Mouse (Mus musculus) intestine, embryonic 16.5 days (tissue): Measurements from ENCODE around the gene Apon. TPM values are rescaled to one million over a fixed set of nuclear protein-coding genes. Genes with fewer than 3 reads are reported as not detected.
A peak's percentile ranks its signal among the peaks of the same experiment; 100 is the strongest.
"Not testable (repeated sequence)": the region's sequence is repeated elsewhere in the genome, so short reads cannot be mapped to it uniquely, and the experiment has no call there.

ENCODE experiments used
- ATAC-seq: fragments of 200-750 bp; cut with Nextera tagmentation; 2 replicates; pipeline ENCODE4 v1.8.0; 2017; ENCODE audit warnings: moderate TSS enrichment, moderate library complexity
- H3K27ac ChIP-seq: fragments of 300-500 bp; sonication (generic); 2 replicates; pipeline ENCODE4 v1.5.1; 2014; ENCODE audit warnings: mild to moderate bottlenecking, low read length
- H3K27me3 ChIP-seq: fragments of 300-500 bp; sonication (generic); replicated peaks from 2 replicates; pipeline ENCODE4 v1.6.1; 2014; ENCODE audit warnings: low read length, control low read depth, mixed read lengths; ENCODE audit not compliant: control insufficient read depth, insufficient read depth
- H3K36me3 ChIP-seq: fragments of 300-500 bp; sonication (generic); 2 replicates; pipeline ENCODE4 v1.6.1; 2014; ENCODE audit warnings: low read length, control low read depth; ENCODE audit not compliant: control insufficient read depth, insufficient read depth
- H3K4me1 ChIP-seq: fragments of 300-500 bp; sonication (generic); 2 replicates; pipeline ENCODE4 v1.6.1; 2014; ENCODE audit warnings: low read length, control low read depth, mixed read lengths; ENCODE audit not compliant: control insufficient read depth, insufficient read depth
- H3K4me2 ChIP-seq: fragments of 300-500 bp; sonication (generic); 2 replicates; pipeline ENCODE4 v1.6.1; 2014; ENCODE audit warnings: low read depth, low read length, control low read depth
- H3K4me3 ChIP-seq: fragments of 300-500 bp; sonication (generic); 2 replicates; pipeline ENCODE4 v1.5.1; 2014; ENCODE audit warnings: mild to moderate bottlenecking, low read length
- H3K9ac ChIP-seq: fragments of 300-500 bp; sonication (generic); 2 replicates; pipeline ENCODE4 v1.6.1; 2014; ENCODE audit warnings: low read depth, low read length
- H3K9me3 ChIP-seq: fragments of 300-500 bp; sonication (generic); 2 replicates; pipeline ENCODE4 v1.6.1; 2016; ENCODE audit warnings: low read length, control low read depth; ENCODE audit not compliant: control insufficient read depth
- WGBS: fragments of 180-500 bp; shearing (Covaris S2); extraction: QIAGEN DNeasy Blood & Tissue Kit; methylation state at CpG from one replicate; pipeline ENCODE4 v1.1.7; 2014; 5-methylcytosine and 5-hydroxymethylcytosine counted together
- polyA plus RNA-seq: library from polyadenylated mRNA; unstranded; fragments of >200 nt; fragmentation: Nextera tagmentation; extraction: Ambion mirVana; gene quantifications from 2 replicates; pipeline ENCODE4 v1.2.1, GENCODE M21; 2015

Gene Apon
- polyA plus RNA-seq, 1 experiment from 2014 or later: 0.20 TPM

GRCm38 (mm10) chr10:128212871-128213323, 41.0 kb upstream of the Apon start:
- H3K36me3 ChIP-seq: no peaks in the 10 kb centered on the region; the same call in 1 of the 2 replicates
- H3K4me3 ChIP-seq: peak overlapping the region; percentile 37
- peak overlapping the region; percentile 58 for H3K9ac ChIP-seq
- no peaks in the 10 kb centered on the region for H3K27me3 ChIP-seq
- peaks cover 11% of the 10 kb centered on the region; the same call in 1 of the 2 replicates for H3K4me1 ChIP-seq
- peak overlapping the region; percentile 59 for H3K4me2 ChIP-seq
- WGBS: under 1% methylated on average over 18 of the region's 18 CpGs
- ATAC-seq: peak; percentile 47; the same call in 1 of the 2 replicates
- no peaks in the 10 kb centered on the region for H3K9me3 ChIP-seq
- no peak overlapping the region for H3K27ac ChIP-seq

- H3K4me3 ChIP-seq, H3K9me3 ChIP-seq, ATAC-seq, H3K27me3 ChIP-seq, H3K9ac ChIP-seq, H3K36me3 ChIP-seq, H3K27ac ChIP-seq, H3K4me2 ChIP-seq: not testable (repeated sequence)
- 91% methylated on average over 4 of the region's 4 CpGs for WGBS
- H3K4me1 ChIP-seq: peaks cover 11% of the 10 kb centered on the region; the same call in 1 of the 2 replicates
Measured at GRCm38 (mm10) chr10:128214112-128214511, 39.8 kb upstream of the Apon start.

DNA sequence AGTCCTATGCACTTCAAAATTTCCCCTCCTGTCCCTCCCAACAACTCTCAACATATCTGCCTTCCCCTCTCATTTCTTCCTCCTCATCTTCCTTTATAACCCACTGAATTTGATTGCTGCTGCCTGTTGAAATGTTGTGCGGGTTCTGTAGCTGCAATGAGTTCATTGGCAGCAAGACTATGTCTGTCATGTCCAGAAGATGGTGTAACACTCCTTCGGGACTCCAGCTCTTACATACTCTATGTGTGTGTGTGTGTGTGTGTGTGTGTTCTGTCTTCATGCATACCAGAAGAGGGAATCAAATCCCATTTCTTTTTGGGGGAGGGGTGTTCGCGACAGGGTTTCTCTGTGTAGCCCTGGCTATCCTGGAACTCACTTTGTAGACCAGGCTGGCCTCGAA, 38.9 kb upstream of the Apon start:
- no peak overlapping the region for H3K9ac ChIP-seq
- H3K4me2 ChIP-seq: no peak overlapping the region
- no peaks in the 10 kb centered on the region for H3K36me3 ChIP-seq
- 80% methylated on average over 5 of the region's 5 CpGs for WGBS
- no peaks in the 10 kb centered on the region for H3K27me3 ChIP-seq
- ATAC-seq: no peak
- no peak overlapping the region for H3K4me3 ChIP-seq
- no peaks in the 10 kb centered on the region for H3K9me3 ChIP-seq
- no peak overlapping the region for H3K27ac ChIP-seq
- H3K4me1 ChIP-seq: peaks cover 11% of the 10 kb centered on the region; the same call in 1 of the 2 replicates

- Histone ChIP-seq H3K9ac (no peak overlapping the region), H3K4me3 (no peak overlapping the region), H3K4me2 (no peak overlapping the region), H3K4me1 (no peaks in the 10 kb centered on the region), H3K36me3 (no peaks in the 10 kb centered on the region), H3K27ac (no peak overlapping the region), H3K9me3 (no peaks in the 10 kb centered on the region), H3K27me3 (no peaks in the 10 kb centered on the region)
- WGBS: 91% methylated on average over 18 of the region's 18 CpGs
- no peak for ATAC-seq
Measured at GRCm38 (mm10) chr10:128218387-128219117, 35.3 kb upstream of the Apon start.

DNA sequence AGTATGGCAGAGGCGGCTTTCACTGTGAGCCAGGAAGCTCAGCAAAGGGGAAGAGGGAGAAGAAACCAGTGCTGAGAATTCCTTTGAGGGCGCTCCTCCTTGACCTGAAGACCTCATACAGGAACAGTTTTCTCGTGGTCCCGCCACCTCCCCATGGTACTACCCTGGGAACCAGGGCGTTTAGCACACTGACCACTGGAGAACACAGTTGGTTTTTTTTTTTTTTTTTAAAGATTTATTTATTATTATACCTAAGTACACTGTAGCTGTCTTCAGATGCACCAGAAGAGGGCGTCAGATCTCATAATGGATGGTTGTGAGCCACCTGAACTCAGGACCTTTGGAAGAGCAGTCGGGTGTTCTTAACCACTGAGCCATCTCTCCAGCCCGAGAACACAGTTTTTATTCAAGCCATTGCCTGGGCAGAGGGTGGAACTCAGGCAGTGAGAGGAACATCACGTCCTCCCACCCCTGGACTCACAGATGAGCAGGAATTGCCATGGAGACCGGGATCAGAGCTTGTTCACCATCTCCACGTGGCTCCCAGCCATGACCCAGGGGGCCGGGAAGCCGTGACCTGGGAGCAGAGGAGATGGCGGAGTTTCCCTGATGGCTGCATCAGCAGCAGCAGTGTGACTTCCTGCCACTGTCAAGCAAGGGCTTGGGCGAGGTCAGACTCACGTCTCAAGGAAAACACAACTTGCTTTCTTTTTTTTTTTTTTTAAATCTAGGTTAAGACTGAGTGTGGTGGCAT, 32.2 kb upstream of the Apon start:
- no peaks in the 10 kb centered on the region for H3K36me3 ChIP-seq
- no peak overlapping the region for H3K27ac ChIP-seq
- H3K4me3 ChIP-seq: no peak overlapping the region
- no peaks in the 10 kb centered on the region for H3K27me3 ChIP-seq
- ATAC-seq: no peak
- no peak overlapping the region for H3K4me2 ChIP-seq
- H3K4me1 ChIP-seq: no peaks in the 10 kb centered on the region
- WGBS: 65% methylated on average over 16 of the region's 16 CpGs
- no peaks in the 10 kb centered on the region for H3K9me3 ChIP-seq
- no peak overlapping the region for H3K9ac ChIP-seq

DNA sequence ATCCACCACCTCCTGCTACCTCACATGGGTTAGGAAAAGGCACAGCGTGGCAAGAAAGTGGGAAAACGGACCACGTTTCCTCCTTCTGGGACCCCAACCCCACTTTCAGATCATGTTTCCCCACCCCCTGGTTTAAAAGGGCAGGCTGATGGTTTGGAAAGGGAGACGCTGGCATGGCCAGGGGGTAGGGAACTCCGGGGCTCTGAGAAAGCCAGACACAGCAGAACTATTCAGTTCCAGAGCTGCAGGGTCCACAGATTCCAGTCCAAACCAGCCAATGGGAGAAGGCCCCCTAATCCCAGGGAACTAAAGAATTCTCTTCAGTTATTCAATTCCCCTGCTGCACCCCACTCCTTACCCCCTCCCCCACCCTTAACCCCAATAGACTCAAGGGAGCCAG, 28.8 kb upstream of the Apon start:
- H3K36me3 ChIP-seq: no peaks in the 10 kb centered on the region
- 58% methylated on average over 5 of the region's 5 CpGs for WGBS
- H3K4me2 ChIP-seq: no peak overlapping the region
- H3K9ac ChIP-seq: no peak overlapping the region
- no peak for ATAC-seq
- no peaks in the 10 kb centered on the region for H3K27me3 ChIP-seq
- no peak overlapping the region for H3K27ac ChIP-seq
- H3K9me3 ChIP-seq: no peaks in the 10 kb centered on the region
- H3K4me1 ChIP-seq: no peaks in the 10 kb centered on the region
- H3K4me3 ChIP-seq: no peak overlapping the region

- no peak for ATAC-seq
- no peaks in the 10 kb centered on the region for H3K36me3 ChIP-seq
- H3K9ac ChIP-seq: no peak within 1 kb of the TSS
- no peak within 1 kb of the TSS for H3K4me3 ChIP-seq
- no peaks in the 10 kb centered on the region for H3K27me3 ChIP-seq
- H3K4me2 ChIP-seq: no peak within 1 kb of the TSS
- WGBS: 50% methylated on average over 4 of the region's 4 CpGs
- no peak within 1 kb of the TSS for H3K27ac ChIP-seq
- no peaks in the 10 kb centered on the region for H3K4me1 ChIP-seq
- H3K9me3 ChIP-seq: no peaks in the 10 kb centered on the region
Measured at GRCm38 (mm10) chr10:128225538-128225937, 28.4 kb upstream of the Apon start, which contains the start of gene Mip. TSS of gene Mip (plus strand) at chr10:128225838.

GRCm38 (mm10) chr10:128227592-128227991, 26.3 kb upstream of the Apon start:
- no peak for ATAC-seq
- no peak overlapping the region for H3K9ac ChIP-seq
- 78% methylated on average over 9 of the region's 9 CpGs for WGBS

GRCm38 (mm10) chr10:128228009-128228408, 25.9 kb upstream of the Apon start:
- no peak overlapping the region for H3K27ac ChIP-seq
- no peak for ATAC-seq
- peaks cover 4% of the 10 kb centered on the region for H3K4me1 ChIP-seq
- no peak overlapping the region for H3K4me2 ChIP-seq
- H3K36me3 ChIP-seq: no peaks in the 10 kb centered on the region
- no peak overlapping the region for H3K4me3 ChIP-seq
- 89% methylated on average over 8 of the region's 8 CpGs for WGBS
- H3K9ac ChIP-seq: no peak overlapping the region
- H3K27me3 ChIP-seq: no peaks in the 10 kb centered on the region
- no peaks in the 10 kb centered on the region for H3K9me3 ChIP-seq

More at GRCm38 (mm10) chr10:128227592-128227991, 26.3 kb upstream of the Apon start:
- no peak overlapping the region for H3K4me3 ChIP-seq
- peaks cover 4% of the 10 kb centered on the region; the same call in 1 of the 2 replicates for H3K4me1 ChIP-seq
- H3K27me3 ChIP-seq: no peaks in the 10 kb centered on the region
- H3K36me3 ChIP-seq: no peaks in the 10 kb centered on the region
- H3K4me2 ChIP-seq: no peak overlapping the region
- no peak overlapping the region for H3K27ac ChIP-seq
- H3K9me3 ChIP-seq: no peaks in the 10 kb centered on the region
